Mouse (Mus musculus) G1E-ER4 (cell line): Measurements from ENCODE around the gene 2200002D01Rik. TPM values are rescaled to one million over a fixed set of nuclear protein-coding genes. Genes with fewer than 3 reads are reported as not detected.

Source experiments
- GATA1 ChIP-seq: IDR thresholded peaks from one replicate; pipeline ENCODE4 v1.8.0; 2012; ENCODE audit warnings: low read length, inconsistent platforms
- polyA plus RNA-seq: library from polyadenylated mRNA; stranded (reverse); fragments of >175 nt; gene quantifications from 2 replicates; pipeline ENCODE4 v1.2.3, GENCODE M21; 2012

Gene 2200002D01Rik
- 0.05 TPM in 1 of 2 replicates, not detected in the other for polyA plus RNA-seq

DNA sequence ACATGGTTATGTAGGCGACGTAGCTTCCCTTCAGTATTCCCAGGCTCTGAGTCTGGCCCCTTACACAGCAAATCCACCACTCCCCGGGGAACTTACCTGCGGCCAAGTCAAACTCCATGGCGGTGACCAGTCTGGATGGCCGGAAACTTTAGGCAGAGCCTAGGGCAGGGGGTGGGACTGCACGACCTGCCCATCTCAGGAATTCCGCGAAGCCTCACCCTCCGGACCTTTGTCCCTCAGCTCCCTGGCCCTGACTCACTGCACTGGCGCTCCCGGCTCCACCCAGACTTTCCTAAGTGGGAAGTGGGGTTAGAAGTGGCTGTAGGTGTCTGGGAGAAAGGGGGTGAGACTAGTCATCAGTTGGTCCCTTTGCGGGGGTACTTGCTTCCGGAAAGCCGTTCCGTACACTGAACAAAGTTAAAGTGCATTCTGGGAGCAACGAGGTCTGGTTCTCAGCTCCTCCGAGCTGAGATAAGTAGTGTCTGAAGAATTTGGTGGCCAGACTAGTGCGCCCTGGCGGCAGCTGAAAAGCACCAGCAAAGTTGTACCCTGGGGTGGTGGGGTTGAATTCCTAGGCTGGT lies at the start of gene 2200002D01Rik:
2200002D01Rik (minus strand) TSS at position 206 of the 581 bp plus-strand sequence.
- no peak for TF ChIP-seq GATA1

DNA sequence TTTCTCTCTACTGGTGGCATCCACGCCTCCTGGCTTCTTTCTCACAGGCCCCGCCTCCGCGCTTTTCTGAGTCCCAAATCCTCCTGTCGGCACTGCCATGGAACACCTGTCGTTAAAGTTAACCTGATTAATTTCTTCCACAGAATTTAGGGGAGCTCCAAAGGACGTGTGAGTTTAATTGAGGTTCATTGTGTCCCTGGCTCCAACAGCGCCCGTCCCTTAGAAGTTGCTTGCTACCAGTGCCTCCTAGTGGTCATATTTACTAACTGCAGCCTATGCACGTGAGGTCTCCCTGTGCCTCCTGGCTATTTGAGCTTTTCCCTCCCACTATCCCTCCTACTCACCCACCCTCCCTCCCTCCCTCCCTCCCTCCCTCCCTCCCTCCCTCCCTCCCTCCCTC lies 48.7 kb upstream of the 2200002D01Rik start:
- no peak for TF ChIP-seq GATA1

DNA sequence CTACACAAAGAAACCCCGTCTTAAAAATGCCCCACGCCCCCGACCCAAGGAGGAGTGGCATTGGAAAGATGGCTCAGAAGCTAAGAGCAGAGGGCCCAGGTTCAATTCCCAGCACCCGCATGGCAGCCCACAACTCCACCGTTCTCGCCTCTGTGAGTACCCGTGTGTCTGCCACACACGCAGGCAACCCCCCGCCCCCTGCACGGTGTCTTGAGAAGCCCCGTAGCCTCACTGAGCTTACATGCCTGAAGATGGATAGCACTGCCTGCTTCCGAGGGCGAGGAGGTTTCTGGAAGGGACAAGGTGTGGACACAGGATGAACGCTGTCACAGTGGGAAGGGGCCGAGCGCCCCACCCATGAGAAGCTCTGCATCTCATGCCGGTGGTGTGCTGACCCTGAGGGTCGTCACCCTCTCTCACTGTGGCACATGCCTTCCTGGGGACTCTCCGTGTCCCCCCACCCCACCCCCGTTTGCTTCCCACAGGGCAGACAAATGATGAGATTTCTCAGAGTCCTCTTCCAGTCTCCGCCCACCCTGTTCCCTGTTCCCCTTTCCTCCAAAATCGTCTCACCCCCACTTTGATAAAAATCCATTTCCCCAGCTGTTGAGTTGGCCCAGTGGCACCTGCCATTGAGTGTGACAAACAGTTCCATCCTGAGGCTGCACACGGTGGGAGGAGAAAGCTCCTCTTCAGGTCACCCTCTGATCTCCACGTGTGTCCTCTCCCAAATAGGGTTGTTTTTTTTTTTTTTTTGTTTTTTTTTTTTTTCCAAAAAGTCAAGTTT lies 47.8 kb upstream of the 2200002D01Rik start:
- TF ChIP-seq GATA1, result no peak

DNA sequence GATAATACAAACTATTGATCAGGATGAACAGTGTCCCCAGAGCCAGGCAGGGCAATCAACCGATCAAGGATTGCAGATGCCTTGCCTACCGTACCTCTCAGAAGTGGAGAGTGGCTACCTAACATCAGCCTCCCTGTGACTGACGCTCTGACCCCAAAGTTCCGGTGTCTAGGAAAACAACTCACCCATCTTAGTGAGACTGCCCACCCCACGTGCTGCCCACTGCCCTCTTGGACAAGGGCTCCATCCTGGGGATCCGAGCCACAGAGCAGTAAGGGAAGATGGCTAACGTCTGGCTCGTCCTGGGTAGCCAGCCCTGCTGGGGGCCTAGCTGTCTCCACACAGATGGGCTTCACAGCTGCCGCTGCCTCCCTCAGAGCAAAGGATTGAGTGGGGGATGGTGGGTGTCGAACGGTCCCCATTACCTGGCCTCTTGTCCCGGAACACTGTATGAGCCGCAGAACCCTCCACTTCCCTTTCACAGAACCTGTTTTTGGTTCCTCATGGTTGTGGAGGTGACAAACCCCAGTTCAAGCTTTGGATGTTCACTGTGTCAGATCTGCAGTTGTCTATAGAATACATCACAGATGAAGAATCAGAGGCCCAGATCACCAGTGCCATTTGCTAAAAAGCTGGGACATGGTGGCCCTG lies 46.0 kb upstream of the 2200002D01Rik start:
- TF ChIP-seq GATA1, result no peak

DNA sequence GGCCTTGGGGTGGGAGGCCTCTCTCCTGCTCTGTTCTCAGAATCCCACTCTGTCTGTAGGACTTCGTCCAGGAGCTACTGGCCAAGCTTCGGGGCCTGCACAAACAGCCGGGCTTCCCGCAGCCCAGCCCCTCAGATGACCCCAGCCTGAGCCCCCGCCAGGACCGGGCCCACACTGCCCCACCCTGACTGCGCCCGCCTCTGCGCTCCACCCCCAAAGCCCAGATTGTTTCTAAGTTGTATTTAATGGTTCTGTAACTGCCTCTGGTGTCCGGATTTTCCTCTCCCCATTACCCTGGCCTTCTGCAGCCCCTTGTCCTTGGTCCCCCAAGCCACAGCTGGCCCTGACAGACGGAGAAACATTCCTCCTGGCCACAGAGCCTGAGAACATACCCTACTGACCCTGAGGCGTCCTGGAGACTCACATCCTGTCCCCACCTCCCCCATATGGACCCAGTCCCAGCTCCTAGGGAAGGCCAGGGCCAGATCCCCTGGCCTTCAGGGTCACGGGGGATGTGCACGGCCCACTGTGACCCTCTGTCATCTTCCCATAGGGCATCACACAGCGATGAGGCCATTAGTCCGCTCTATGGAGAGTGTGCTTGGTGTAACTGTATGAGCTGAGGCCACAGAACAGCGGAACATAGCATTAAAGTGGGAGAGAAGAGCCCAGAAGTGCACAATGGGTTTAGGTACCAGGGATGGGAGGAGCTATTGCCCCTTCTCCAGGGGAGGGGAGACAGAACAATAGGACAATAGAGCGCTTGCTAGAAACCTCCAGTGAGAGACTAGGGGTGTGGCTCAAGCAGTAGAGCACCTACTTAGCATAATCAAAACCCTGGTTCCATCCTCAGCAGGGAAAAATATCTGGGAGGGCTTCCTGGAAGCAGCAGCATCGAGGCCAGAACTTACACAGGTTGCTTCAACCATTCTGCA lies 45.1 kb upstream of the 2200002D01Rik start:
- TF ChIP-seq GATA1, result no peak

DNA sequence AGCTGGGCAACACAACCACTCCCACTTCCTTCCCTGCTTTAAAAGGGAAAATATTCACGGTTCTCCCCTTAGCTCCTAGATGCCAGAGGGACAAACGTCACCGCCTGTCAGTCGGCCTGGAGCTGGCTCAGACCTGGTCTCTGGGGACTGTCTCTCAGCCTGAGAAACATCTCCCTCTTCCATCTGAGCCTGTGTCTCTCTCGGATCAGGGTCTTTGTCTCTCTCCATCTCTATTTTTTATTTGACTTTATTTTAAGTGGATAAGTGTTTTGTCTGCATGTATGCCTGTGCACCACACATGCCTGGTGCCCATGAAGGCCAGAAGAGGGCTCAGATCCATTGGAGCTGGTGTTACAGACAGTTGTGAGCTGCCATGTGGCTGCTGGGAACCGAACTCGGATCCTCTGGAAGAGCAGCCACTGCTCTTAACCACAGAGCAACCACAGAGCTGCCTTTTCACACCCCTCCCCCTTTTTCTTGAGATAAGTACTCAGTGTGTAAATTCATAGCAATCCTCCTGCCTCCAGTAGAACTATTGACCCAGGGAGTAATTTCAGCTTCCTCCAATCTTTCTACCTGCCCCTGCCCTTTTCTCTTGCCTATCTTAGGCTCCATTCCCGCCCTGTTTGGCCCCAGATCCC lies 44.3 kb upstream of the 2200002D01Rik start:
- no peak for TF ChIP-seq GATA1

DNA sequence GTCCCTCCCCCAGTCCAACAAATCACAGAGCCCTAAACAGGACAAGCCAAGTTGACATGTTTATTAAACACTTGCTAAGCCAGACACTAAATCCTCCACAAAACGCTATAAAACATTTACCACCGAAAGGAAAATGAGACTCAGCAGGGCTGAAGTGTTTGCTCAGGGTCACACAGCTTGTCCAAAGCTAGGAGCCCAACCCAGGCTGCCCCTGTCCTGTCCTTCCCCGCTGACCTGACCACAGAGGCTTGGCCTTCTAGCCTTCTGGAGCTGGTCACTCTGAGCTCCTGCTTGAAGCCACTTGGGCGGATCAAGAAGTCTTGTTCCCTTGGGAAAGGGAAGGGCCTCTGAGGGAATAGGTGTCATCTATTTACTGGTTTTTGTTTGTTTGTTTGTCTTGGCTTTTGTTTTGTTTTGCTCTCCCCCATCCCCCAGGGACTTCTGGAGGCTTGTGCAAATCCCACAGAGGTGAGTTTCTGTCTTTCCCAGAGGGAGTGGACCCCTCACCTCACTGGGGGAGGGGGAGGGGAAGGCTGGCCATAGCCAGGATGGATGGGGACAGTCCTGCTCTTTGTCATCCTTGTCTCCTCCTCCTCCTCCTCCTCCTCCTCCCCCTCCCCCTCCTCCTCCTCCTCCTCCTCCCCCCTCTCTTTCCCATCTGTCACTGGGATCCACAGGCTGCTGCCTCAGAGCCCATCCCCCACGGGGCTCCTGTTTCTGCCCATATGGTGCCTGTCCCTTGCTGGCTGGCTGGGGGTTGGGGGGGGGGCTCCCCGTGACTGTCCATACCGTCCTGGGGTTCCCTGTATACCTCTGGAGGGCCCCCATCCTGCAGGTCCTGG lies 43.6 kb upstream of the 2200002D01Rik start:
- TF ChIP-seq GATA1, result no peak

DNA sequence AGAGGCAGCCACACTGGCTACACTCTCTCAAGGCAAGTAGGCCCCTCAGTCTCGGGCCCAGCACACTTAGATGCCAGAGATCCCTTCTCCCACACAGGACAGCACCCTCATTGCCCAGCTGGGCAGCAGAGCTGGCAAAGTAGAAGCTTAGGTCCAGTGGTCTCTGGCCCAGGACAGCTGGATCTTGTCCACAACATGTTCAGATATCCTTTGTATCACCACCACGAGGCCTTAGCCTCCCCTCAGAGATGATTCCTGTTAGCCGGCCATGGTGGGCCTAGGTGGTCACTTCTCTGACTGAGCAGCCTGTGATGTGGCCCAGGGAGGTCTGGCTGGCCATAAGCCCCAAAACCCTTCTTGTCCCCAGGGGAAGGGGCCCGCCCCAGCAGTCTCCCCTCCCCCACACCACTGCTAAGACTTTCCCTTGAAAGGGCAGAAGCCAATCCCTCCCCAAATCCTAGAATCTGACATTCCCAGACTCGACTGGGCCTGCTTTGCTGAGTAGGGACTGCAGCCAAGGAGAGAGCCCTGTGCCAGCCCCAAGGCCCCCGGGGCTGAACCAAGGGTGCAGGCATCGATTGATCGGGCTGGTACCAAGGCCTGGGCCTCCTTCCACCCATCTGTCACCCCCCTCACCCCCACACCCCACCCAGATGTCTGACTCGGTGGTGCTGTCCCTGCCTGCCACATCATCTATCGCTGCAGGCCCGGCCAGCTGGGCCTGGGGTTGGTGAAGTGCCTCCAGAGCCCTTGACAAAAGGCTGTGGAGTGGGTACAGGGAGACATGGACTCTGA lies 42.6 kb upstream of the 2200002D01Rik start:
- no peak for TF ChIP-seq GATA1

DNA sequence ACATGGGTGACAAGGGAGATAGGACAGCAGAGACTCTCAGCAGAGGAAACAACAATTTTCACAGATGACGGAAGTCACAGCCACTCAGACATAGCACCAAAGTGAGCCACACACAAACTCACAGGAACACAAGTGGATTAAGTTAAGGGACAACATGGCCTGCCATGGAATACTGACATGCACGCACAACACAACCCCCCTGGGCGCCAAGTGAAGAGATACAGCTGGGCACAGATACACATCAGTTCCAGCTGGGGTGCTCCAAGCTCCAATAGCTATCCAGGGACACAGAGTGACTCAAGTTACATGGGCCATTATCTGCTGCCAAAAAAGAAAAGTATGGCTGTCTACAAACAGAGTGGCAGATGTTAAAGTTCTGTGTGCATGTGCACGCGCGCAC lies 41.6 kb upstream of the 2200002D01Rik start:
- TF ChIP-seq GATA1, result no peak

DNA sequence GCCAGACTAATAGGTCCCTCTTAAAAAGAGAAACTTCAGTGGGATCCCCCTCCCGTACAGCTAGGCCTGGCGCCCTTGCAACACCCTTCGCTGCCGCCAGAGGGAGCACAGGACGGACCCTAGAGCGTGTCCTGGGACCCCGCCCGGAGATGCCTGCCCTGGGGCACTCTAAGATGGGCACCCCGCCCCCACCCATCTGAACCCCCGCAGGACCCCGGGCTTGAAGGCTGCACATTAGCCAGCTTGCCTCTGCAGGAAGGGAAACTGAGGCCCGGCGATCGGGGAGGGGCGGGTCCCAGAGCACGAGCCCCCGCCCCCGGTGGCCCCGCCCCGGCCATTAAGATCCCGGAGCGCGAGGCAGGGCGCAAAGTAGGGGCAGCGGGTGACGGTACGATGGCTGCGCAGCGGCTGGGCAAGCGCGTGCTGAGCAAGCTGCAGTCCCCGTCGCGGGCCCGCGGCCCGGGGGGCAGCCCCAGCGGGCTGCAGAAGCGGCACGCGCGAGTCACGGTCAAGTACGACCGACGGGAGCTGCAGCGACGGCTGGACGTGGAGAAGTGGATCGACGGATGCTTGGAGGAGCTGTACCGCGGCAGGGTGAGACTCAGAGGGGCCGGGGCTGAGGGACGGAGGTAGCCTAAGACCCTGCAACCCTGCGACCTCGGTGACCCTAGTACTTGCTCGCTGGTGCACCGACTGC lies 40.8 kb upstream of the 2200002D01Rik start, which contains the start of gene Ppp1r14a:
Ppp1r14a (plus strand) TSS at position 367 of the 697 bp plus-strand sequence.
- TF ChIP-seq GATA1, result no peak

DNA sequence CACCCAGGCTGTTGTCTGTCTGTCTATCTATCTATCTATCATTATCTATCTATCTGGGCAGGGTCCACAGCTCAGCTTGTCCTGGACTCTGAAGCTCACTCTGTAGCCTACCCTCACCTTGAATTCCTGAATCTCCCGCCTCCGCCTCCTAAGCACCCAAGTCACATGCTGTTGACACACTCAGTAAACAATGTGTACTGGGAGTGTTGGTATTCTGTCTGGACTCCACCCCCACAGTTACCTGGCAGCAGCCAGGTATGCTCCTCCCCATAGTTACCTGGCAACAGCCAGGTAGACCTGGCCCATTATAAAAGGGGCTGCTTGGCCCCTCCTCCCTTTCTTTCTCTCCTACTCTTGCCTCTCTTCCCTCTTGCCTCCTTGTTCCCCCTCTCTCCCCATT lies 39.8 kb upstream of the 2200002D01Rik start:
- no peak for TF ChIP-seq GATA1

DNA sequence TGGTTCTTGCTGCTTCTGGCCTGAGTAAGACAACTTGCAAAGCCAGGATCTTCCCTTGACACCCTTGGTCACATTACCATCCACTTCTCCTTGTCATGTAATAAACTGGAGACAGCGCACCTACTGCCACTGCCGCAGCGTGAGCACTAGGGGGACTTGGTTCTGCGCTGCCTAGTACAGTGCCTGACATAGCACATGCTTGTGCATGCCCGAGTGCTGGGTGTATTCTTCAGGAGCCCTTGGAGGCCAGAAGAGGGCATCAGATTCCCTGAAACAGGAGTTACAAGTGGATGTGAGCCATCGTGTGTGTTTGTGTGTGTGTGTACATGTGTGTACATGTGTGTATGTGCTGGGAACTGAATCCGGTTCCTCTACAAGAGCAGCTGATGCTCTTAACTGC lies 39.2 kb upstream of the 2200002D01Rik start:
- no peak for TF ChIP-seq GATA1

DNA sequence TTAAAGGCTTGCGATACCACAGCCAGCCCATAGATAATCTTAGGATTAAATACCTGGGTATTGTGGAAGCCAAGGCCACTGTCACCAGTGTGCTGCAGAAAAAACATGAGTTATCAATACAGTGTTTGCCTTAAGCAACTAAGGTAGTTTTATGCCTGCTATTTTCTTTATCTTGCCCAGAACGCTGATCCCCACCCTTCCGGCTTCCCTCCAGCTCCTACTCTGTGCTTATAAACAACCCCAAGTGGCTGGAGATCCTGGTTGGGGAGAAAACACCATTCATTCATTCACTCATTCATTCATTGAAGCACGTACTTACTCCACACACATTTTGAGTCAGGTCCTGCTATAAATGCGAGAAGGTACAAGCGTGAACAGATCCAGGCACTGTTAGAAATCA lies 36.3 kb upstream of the 2200002D01Rik start:
- TF ChIP-seq GATA1, result no peak
